Mouse (Mus musculus): ENCODE results near the gene Rbm4b. TPM values are rescaled to one million over a fixed set of nuclear protein-coding genes. Genes with fewer than 3 reads are reported as not detected.

The Rbm4b gene
- 22.5 TPM for total RNA-seq (2023)

DNA sequence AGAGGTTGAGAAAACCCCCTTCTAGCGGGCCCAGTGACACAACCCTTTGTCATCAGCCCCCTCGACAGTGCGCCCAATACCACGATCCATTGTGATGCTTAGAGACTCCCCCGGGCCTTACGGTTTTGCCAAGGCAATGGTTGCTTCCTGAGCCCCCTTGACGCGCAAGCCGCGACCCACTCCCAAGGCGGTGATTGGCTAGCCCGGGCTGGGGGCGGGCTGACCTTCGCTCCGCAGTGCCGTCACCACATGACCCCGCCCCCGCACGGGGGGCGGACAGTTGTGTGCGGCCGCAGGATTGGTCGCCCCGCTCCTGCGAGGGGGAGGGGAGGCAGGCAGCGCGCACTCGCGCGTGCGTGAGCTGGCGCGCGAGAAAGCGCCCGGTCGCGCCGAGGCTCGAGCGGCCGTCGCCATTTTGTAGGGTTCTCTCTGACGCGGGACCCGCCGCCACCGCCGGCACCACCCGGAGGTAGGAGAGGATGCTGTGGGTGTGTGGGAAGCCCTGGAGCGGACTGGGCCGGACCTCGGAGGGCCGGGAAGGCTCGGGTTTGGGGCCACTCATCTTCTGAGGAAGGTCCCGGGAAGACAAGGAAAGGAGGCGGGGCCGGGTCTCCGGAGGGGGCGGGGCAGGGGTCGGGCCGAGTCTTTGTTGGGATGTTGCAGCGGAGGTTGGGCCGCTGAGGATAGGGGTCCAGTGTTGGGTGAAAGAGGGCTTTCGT, at the start of gene Rbm4b:
TSS of gene Rbm4b (plus strand) at position 305 of the 719 bp plus-strand sequence.

GRCm38 (mm10) chr19:4711098-4711600, 45.1 kb upstream of the Rbm4b start, which contains the start of gene Sptbn2:
Gene Sptbn2, plus strand, starts transcription at chr19:4711167.

GRCm38 (mm10) chr19:4793831-4794422, 37.6 kb downstream of the Rbm4b start, which contains the start of gene Rbm4:
Gene Rbm4, minus strand, starts transcription at chr19:4793901.

GRCm38 (mm10) chr19:4811063-4811908, 55.0 kb downstream of the Rbm4b start, which contains the start of the genes Gm21992 and Rbm14:
Gene Gm21992, minus strand, starts transcription at chr19:4811612.
Gene Rbm14, minus strand, starts transcription at chr19:4811634.

Other genes starting within 250 kb of the Rbm4b start
- gene Pcx, start 246.0 kb upstream of the Rbm4b start, total RNA-seq (2023): 5.2 TPM
- gene Lrfn4, start 140.8 kb upstream of the Rbm4b start, total RNA-seq (2023): 0.18 TPM
- 47.2 TPM for gene Rce1, start 130.9 kb upstream of the Rbm4b start, total RNA-seq (2023)
- not detected for gene Gm960, start 57.8 kb upstream of the Rbm4b start, total RNA-seq (2023)
- gene Sptbn2, start 45.3 kb upstream of the Rbm4b start, total RNA-seq (2023): not detected
- gene Rbm4, start 37.4 kb downstream of the Rbm4b start, total RNA-seq (2023): 97.2 TPM
- 44.3 TPM for gene Gm21992, start 55.1 kb downstream of the Rbm4b start, total RNA-seq (2023)
- gene Rbm14, start 55.1 kb downstream of the Rbm4b start, total RNA-seq (2023): 90.1 TPM
- 52.9 TPM for gene Ccs, start 82.8 kb downstream of the Rbm4b start, total RNA-seq (2023)
- not detected for gene Ccdc87, start 82.9 kb downstream of the Rbm4b start, total RNA-seq (2023)
- 7.2 TPM for gene Ctsf, start 98.6 kb downstream of the Rbm4b start, total RNA-seq (2023)
- gene Actn3, start 121.4 kb downstream of the Rbm4b start, total RNA-seq (2023): not detected
- 7.0 TPM for gene Zdhhc24, start 122.2 kb downstream of the Rbm4b start, total RNA-seq (2023)
- gene Bbs1, start 150.1 kb downstream of the Rbm4b start, total RNA-seq (2023): 3.3 TPM
- 71.9 TPM for gene Dpp3, start 171.8 kb downstream of the Rbm4b start, total RNA-seq (2023)
- gene Peli3, start 186.6 kb downstream of the Rbm4b start, total RNA-seq (2023): 3.5 TPM
- 24.5 TPM for gene Mrpl11, start 205.7 kb downstream of the Rbm4b start, total RNA-seq (2023)
- gene Npas4, start 233.8 kb downstream of the Rbm4b start, total RNA-seq (2023): 0.30 TPM

All from CD4-positive naive resting alpha-beta T cell, adult 57 days (primary cell).